Mouse (Mus musculus): ENCODE data around the gene Pkd1. TPM values are rescaled to one million over a fixed set of nuclear protein-coding genes. Genes with fewer than 3 reads are reported as not detected.

Pkd1 gene
- 27.6 and 34.0 TPM in 2 replicates for polyA plus RNA-seq (2014; fragmentation: Nextera tagmentation; extraction: Ambion mirVana)

DNA sequence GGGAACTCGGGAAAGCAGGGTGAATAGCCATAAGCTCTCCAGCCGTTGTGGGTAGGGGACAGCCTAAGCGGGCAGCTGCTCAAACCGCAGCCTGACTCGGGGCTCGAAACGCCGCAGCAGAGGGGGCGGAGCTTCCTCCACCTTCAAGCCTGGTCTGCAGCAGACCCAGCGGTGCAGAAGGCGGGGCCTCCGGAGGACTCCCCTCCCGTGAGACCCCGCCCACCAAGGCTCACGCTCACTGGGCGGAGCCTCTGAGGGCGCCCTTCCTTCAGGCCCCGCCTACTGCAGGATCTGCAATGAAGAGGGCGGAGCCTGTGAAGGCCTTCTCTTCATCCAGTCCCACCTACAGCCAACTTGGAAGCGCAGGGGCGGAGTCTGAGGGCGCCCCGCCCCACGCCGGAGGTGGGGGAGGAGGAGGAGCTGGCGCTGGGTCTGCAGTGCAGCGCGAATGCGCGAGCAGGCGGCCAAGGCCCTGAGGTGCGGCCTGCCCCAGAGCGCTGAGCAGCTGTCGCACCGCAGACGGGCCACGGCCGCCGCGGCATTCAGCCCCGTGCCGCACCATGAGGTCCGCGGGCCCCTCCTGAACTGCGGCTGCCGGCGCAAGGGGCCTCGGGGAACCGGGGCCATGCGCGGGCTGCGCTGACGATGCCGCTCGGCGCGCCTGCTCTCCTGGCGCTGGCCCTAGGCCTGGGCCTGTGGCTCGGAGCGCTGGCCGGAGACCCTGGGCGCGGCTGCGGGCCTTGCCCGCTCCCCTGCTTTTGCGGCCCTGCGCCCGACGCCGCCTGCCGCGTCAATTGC, at the start of gene Pkd1:
Gene Pkd1, plus strand, starts transcription at position 217 of the 798 bp plus-strand sequence.
- WGBS = under 1% methylated on average over 71 of the region's 72 CpGs
- no peaks in the 10 kb centered on the region for H3K36me3 ChIP-seq (ENCODE audit: insufficient read depth)
- peak within 1 kb of the TSS; percentile 87 for H3K4me3 ChIP-seq (ENCODE audit: low read depth, low read length)
- peak within 1 kb of the TSS; percentile 96 for H3K27ac ChIP-seq (ENCODE audit: low read depth)
- H3K4me2 ChIP-seq = peak within 1 kb of the TSS; percentile 90
- no peaks in the 10 kb centered on the region for H3K9me3 ChIP-seq (ENCODE audit: low read depth, low read length)
- peak within 1 kb of the TSS; percentile 90 for H3K9ac ChIP-seq
- H3K4me1 ChIP-seq (ENCODE audit: insufficient read depth) = peaks cover 15% of the 10 kb centered on the region; the same call in 1 of the 2 replicates
- DNase-seq (peak; percentile 100), ATAC-seq (ENCODE audit: insufficient read depth) (peak; percentile 96)
- TF ChIP-seq CTCF (IDR thresholded peaks at IDR 0.05; ENCODE audit: low read depth) = no peak
- no peaks in the 10 kb centered on the region for H3K27me3 ChIP-seq (ENCODE audit: insufficient read depth, low read length)

DNA sequence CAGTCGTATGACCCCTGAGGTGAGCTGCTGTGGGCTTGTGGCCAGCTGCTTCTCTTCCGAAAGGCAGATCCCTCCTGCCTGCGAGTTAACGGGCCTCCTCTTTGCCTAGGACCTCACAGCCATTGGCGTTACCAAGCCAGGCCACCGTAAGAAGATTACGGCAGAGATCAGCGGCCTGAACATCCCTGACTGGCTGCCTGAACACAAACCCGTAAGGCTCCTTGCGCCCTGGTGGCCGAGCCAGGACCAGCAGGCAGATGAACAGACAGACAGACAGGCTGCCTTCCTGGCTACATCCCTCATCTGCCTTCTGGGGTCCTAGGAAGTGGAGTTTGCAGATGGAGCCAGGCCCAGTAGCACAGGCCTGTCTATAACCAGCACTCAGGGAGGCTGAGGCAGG, 47.4 kb upstream of the Pkd1 start:
- ATAC-seq (ENCODE audit: insufficient read depth) = no peak
- 37% methylated on average over 11 of the region's 11 CpGs for WGBS
- TF ChIP-seq CTCF (IDR thresholded peaks at IDR 0.05; ENCODE audit: low read depth) = peak; percentile 50

DNA sequence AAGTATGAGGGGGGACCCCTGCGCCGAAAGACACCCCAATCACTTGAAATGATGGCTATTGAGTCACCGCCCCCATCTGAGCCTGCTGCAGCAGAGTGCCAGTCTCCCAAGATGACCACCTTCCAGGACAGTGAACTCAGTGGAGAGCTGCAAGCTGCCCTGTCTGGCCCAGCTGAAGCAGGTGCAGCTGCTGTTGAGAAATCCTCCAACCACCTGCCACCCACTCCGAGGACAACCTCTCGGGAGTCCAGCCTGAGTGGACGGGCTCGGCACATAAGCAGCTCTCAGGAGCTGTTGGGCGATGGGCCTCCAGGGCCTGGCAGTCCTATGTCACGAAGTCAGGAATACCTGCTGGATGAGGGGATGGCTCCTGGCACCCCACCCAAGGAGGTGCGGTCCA, 45.5 kb upstream of the Pkd1 start:
- no peak overlapping the region for H3K27ac ChIP-seq (ENCODE audit: low read depth)
- H3K9ac ChIP-seq = no peak overlapping the region
- no peaks in the 10 kb centered on the region; the same call in 1 of the 2 replicates for H3K27me3 ChIP-seq (ENCODE audit: insufficient read depth, low read length)
- H3K36me3 ChIP-seq (ENCODE audit: insufficient read depth) = peaks cover 15% of the 10 kb centered on the region
- DNase-seq (no peak), ATAC-seq (ENCODE audit: insufficient read depth) (no peak)
- no peaks in the 10 kb centered on the region for H3K4me1 ChIP-seq (ENCODE audit: insufficient read depth)
- 86% methylated on average over 10 of the region's 10 CpGs for WGBS
- H3K4me3 ChIP-seq (ENCODE audit: low read depth, low read length) = no peak overlapping the region
- no peak overlapping the region for H3K4me2 ChIP-seq
- TF ChIP-seq CTCF (IDR thresholded peaks at IDR 0.05; ENCODE audit: low read depth) = no peak
- no peaks in the 10 kb centered on the region for H3K9me3 ChIP-seq (ENCODE audit: low read depth, low read length)

More for the DNA sequence above, 47.4 kb upstream of the Pkd1 start:
- H3K9me3 ChIP-seq (ENCODE audit: low read depth, low read length) = no peaks in the 10 kb centered on the region
- no peak overlapping the region for H3K9ac ChIP-seq
- H3K4me3 ChIP-seq (ENCODE audit: low read depth, low read length) = no peak overlapping the region
- no peaks in the 10 kb centered on the region; the same call in 1 of the 2 replicates for H3K27me3 ChIP-seq (ENCODE audit: insufficient read depth, low read length)
- no peak for DNase-seq
- H3K36me3 ChIP-seq (ENCODE audit: insufficient read depth) = no peaks in the 10 kb centered on the region
- H3K4me1 ChIP-seq (ENCODE audit: insufficient read depth) = no peaks in the 10 kb centered on the region
- H3K27ac ChIP-seq (ENCODE audit: low read depth) = no peak overlapping the region
- no peak overlapping the region for H3K4me2 ChIP-seq

DNA sequence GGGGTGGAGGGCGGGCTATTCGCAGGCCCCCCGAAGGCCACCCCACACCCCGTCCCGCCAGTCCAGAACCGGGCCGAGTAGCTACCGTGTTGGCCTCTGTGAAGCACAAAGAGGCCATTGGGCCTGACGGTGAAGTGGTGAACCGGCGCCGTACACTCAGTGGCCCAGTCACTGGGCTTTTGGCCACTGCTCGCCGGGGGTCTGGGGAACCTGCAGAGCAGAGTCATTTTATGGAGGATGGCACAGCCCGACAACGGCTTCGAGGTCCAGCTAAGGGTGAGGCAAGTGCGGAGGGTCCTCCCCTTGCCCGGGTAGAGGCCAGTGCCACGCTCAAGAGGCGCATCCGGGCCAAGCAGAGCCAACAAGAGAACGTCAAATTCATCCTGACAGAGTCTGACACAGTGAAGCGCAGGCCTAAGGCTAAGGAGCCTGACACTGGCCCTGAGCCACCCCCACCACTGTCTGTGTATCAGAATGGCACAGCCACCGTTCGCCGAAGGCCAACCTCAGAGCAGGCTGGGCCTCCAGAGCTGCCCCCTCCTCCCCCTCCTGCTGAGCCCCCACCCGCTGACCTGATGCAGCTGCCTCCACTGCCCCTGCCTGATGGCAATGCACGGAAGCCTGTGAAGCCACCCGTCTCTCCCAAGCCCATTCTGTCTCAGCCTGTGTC, 44.2 kb upstream of the Pkd1 start:
- H3K27ac ChIP-seq (ENCODE audit: low read depth) = no peak overlapping the region
- no peak for TF ChIP-seq CTCF (IDR thresholded peaks at IDR 0.05; ENCODE audit: low read depth)
- no peak for DNase-seq
- no peak for ATAC-seq (ENCODE audit: insufficient read depth)
- H3K4me1 ChIP-seq (ENCODE audit: insufficient read depth) = no peaks in the 10 kb centered on the region
- H3K9ac ChIP-seq = no peak overlapping the region
- H3K9me3 ChIP-seq (ENCODE audit: low read depth, low read length) = no peaks in the 10 kb centered on the region
- no peak overlapping the region for H3K4me3 ChIP-seq (ENCODE audit: low read depth, low read length)
- peaks cover 28% of the 10 kb centered on the region for H3K36me3 ChIP-seq (ENCODE audit: insufficient read depth)
- H3K27me3 ChIP-seq (ENCODE audit: insufficient read depth, low read length) = no peaks in the 10 kb centered on the region; the same call in 1 of the 2 replicates
- 88% methylated on average over 30 of the region's 30 CpGs for WGBS
- no peak overlapping the region for H3K4me2 ChIP-seq

DNA sequence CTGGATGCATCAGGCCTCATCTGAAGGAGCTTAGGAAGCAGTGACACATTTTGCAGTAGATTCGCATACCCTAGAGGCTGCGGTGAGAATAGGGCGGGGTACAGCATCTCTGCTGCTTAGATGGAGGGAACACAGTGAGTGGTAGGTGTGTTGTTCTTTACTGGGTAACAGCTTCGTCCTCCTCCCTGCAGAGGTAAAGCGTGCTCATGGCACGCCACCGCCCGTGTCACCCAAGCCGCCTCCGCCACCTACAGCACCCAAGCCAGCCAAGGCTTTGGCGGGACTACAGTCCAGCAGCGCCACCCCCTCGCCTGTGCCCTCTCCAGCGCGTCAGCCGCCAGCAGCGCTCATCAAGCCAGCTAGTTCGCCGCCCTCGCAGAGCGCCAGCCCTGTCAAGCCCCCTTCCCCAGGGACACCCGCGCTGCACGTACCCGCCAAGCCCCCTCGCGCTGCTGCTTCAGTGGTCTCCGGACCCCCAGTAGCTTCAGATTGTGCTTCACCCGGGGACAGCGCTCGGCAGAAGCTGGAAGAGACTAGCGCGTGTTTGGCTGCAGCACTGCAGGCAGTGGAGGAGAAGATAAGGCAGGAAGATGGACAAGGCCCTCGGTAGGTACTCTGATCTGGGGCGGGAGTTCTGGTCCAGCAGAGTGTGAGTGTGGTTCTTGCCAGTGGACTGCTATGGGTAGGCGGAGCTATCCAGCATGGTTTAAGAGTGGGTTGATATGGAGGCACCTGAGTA, 43.1 kb upstream of the Pkd1 start:
- H3K4me2 ChIP-seq = peak overlapping the region; percentile 47
- no peaks in the 10 kb centered on the region for H3K4me1 ChIP-seq (ENCODE audit: insufficient read depth)
- TF ChIP-seq CTCF (IDR thresholded peaks at IDR 0.05; ENCODE audit: low read depth) = no peak
- WGBS = 23% methylated on average over 36 of the region's 36 CpGs
- no peak overlapping the region for H3K27ac ChIP-seq (ENCODE audit: low read depth)
- ATAC-seq (ENCODE audit: insufficient read depth) (0 out of 2 replicates have a peak, but pooled peaks have one; percentile 18), DNase-seq (no peak)
- H3K9ac ChIP-seq = peak overlapping the region; percentile 20; the same call in 1 of the 2 replicates
- H3K9me3 ChIP-seq (ENCODE audit: low read depth, low read length) = no peaks in the 10 kb centered on the region
- no peaks in the 10 kb centered on the region; the same call in 1 of the 2 replicates for H3K27me3 ChIP-seq (ENCODE audit: insufficient read depth, low read length)
- peak overlapping the region; percentile 4; the same call in 1 of the 2 replicates for H3K4me3 ChIP-seq (ENCODE audit: low read depth, low read length)
- peaks cover 39% of the 10 kb centered on the region for H3K36me3 ChIP-seq (ENCODE audit: insufficient read depth)

DNA sequence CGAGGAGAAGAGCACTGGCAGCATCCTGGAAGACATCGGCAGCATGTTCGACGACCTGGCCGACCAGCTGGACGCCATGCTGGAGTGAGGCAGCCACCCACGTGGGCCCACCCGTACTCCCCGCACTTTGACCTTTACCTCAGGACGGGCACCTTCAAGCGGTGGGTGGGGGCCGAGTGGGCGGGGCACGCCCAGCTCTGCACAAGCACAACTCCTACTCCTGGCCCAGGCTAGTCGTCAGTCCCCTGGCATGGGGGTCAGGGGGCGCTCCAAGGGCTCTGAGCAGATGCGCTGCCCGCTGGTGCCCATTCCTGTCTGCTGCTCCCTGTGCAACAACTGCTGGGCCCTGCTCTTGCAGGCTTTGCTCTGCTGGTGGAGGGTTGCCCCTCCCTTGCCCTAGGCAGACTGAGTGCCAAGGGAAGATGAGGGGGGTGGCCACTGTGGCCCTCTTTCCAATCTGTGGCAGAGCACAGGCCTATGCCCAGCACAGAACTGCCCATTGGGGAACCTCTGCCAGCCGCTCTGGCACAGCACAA, 42.4 kb upstream of the Pkd1 start:
- H3K9ac ChIP-seq = no peak overlapping the region

More for the DNA sequence above, 42.4 kb upstream of the Pkd1 start:
- H3K4me1 ChIP-seq (ENCODE audit: insufficient read depth) = no peaks in the 10 kb centered on the region
- H3K4me2 ChIP-seq = no peak overlapping the region
- no peaks in the 10 kb centered on the region for H3K9me3 ChIP-seq (ENCODE audit: low read depth, low read length)
- whole genome bisulfite sequencing = 38% methylated on average over 19 of the region's 19 CpGs
- no peak overlapping the region for H3K27ac ChIP-seq (ENCODE audit: low read depth)
- 0 out of 2 replicates have a peak overlapping the region, but pooled peaks have one; percentile 4 for H3K4me3 ChIP-seq (ENCODE audit: low read depth, low read length)
- DNase-seq (no peak), ATAC-seq (ENCODE audit: insufficient read depth) (0 out of 2 replicates have a peak, but pooled peaks have one; percentile 30)
- no peak for TF ChIP-seq CTCF (IDR thresholded peaks at IDR 0.05; ENCODE audit: low read depth)
- no peaks in the 10 kb centered on the region; the same call in 1 of the 2 replicates for H3K27me3 ChIP-seq (ENCODE audit: insufficient read depth, low read length)
- H3K36me3 ChIP-seq (ENCODE audit: insufficient read depth) = peaks cover 46% of the 10 kb centered on the region

All from lung, embryonic 14.5 days (tissue).